Comparison of ENCODE assay signal across 35 mouse cellular contexts in genomic region chr2:166069164-166069563, GRCm38 (mm10).
"Had no signal": no experiment of that assay in that cellular context is flagged by ENCODE, and none has a peak within 500 bp of the region (broad histone marks: within the 10 kb centered on the region; RNA-seq: fewer than 3 reads in every experiment).

No protein-coding gene starts in this region.

- ATAC-seq: hindbrain, embryonic 16.5 days; hindbrain, postnatal 0 days; inflammation-experienced regulatory T-cells, adult 6 months; intestine, embryonic 15.5 days; intestine, embryonic 16.5 days; intestine, postnatal 0 days had no signal

- H3K4me1 ChIP-seq: heart, embryonic 15.5 days; hindbrain, embryonic 15.5 days; intestine, embryonic 15.5 days had no signal

- H3K9ac ChIP-seq: heart, embryonic 12.5 days; heart, embryonic 13.5 days; heart, embryonic 15.5 days; hindbrain, embryonic 12.5 days; hindbrain, embryonic 13.5 days; hindbrain, embryonic 14.5 days; hindbrain, embryonic 15.5 days; intestine, embryonic 15.5 days; kidney, embryonic 15.5 days had no signal

- H3K27me3 ChIP-seq: heart, embryonic 12.5 days; heart, embryonic 13.5 days; heart, embryonic 15.5 days; hindbrain, embryonic 12.5 days; hindbrain, embryonic 13.5 days; hindbrain, embryonic 15.5 days; intestine, embryonic 15.5 days; kidney, embryonic 15.5 days had no signal

- H3K4me3 ChIP-seq: heart, embryonic 10.5 days; heart, embryonic 12.5 days; heart, embryonic 13.5 days; heart, embryonic 15.5 days; hindbrain, embryonic 10.5 days; hindbrain, embryonic 12.5 days; hindbrain, embryonic 13.5 days; hindbrain, embryonic 15.5 days; intestine, embryonic 15.5 days; kidney, embryonic 15.5 days; layer of hippocampus, adult 2 months; left cerebral cortex, adult 2 months had no signal

- DNase-seq: heart, postnatal 10 days; heart, postnatal 14 days; heart, postnatal 36 days; kidney, adult 11 months; kidney, adult 18-20 months; kidney, adult 2 months; kidney, adult 8-10 months; kidney, adult 9 months; kidney, postnatal 10 days; kidney, postnatal 14 days; kidney, postnatal 25 days; kidney, postnatal 36 days; kidney, postnatal 4 days; layer of hippocampus, adult 9-11 months; layer of hippocampus, postnatal 36 days had no signal

- H3K27ac ChIP-seq: heart, embryonic 10.5 days; heart, embryonic 13.5 days; heart, embryonic 15.5 days; hindbrain, embryonic 10.5 days; hindbrain, embryonic 12.5 days; hindbrain, embryonic 14.5 days; hindbrain, embryonic 15.5 days; hindbrain, postnatal 0 days; intestine, embryonic 15.5 days; kidney, embryonic 15.5 days; kidney, postnatal 0 days; layer of hippocampus, adult 2 months; left cerebral cortex, adult 2 months had no signal

- H3K9me3 ChIP-seq: heart, embryonic 10.5 days; heart, embryonic 12.5 days; heart, embryonic 13.5 days; heart, embryonic 15.5 days; hindbrain, embryonic 10.5 days; hindbrain, embryonic 12.5 days; hindbrain, embryonic 13.5 days; hindbrain, embryonic 15.5 days; intestine, embryonic 15.5 days; kidney, embryonic 15.5 days had no signal

- H3K4me2 ChIP-seq: heart, embryonic 11.5 days; heart, embryonic 12.5 days; heart, embryonic 13.5 days; heart, embryonic 15.5 days; hindbrain, embryonic 12.5 days; hindbrain, embryonic 13.5 days; hindbrain, embryonic 14.5 days; hindbrain, embryonic 15.5 days; intestine, embryonic 15.5 days; kidney, embryonic 15.5 days had no signal
